Mouse (Mus musculus) small intestine, adult 2 months (tissue): Measurements from ENCODE around the gene Tef.

Source experiments
- CTCF ChIP-seq: fragments of 200-500 bp; IDR thresholded peaks from 2 replicates; pipeline ENCODE4 v1.5.1; 2012; ENCODE audit warnings: low read depth, mild to moderate bottlenecking, control low read depth, inconsistent platforms, low read length, moderate library complexity, mixed read lengths; ENCODE audit not compliant: insufficient replicate concordance, insufficient read length; ENCODE audit errors: extremely low read depth
- POLR2A ChIP-seq: fragments of 200-500 bp; IDR thresholded peaks from 2 replicates; pipeline ENCODE4 v1.6.1; 2012; ENCODE audit warnings: low read depth, mild to moderate bottlenecking, control low read depth, inconsistent platforms, low read length, moderate library complexity

DNA sequence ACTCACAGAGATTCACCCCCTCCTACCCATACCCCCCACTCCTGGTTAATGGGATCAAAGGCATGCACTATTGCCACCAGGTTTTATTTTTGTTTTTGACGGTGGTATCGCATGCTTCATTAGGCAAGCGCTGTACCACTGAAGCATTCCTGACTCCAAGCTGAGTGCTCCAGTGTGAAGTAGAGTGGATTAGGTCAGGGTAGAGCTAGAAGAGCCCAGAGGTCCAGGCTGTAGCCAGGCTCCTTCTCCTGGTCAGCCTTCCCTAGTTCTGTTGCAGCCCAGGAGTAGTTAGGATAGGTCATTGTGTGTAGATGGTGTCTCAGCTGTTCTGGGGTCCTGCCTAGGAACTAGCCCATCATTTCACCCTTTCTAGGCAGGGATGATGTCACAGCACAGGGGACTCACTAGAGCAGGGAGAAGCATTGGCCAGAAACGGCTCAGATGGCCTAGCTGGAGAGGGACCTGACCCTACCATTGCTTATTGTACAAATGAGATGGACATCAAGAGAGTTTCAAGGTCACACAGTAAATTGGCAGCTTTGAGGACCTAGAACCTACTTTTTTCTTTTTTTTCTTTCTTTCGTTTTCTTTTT, 42.9 kb downstream of the Tef start:
- TF ChIP-seq CTCF (no peak), POLR2A (no peak)
